Mouse (Mus musculus) midbrain, postnatal 0 days (tissue): ENCODE results near the gene Mfsd11. TPM values are rescaled to one million over a fixed set of nuclear protein-coding genes. Genes with fewer than 3 reads are reported as not detected.

Source experiments
- ATAC-seq: fragments of 200-750 bp; cut with Nextera tagmentation; 2 replicates; pipeline ENCODE4 v1.8.0; 2017; ENCODE audit warnings: moderate number of reproducible peaks, mild to moderate bottlenecking, moderate TSS enrichment, moderate library complexity; ENCODE audit not compliant: low FRiP score
- DNase-seq: peaks from one replicate; pipeline ENCODE4 v3.0.0-alpha.2; 2015; ENCODE audit warnings: low spot score
- H3K27ac ChIP-seq: fragments of 300-500 bp; sonication (generic); 2 replicates; pipeline ENCODE4 v1.5.1; 2014; ENCODE audit warnings: low read depth, mild to moderate bottlenecking, low read length, mixed read lengths
- H3K27me3 ChIP-seq: fragments of 300-500 bp; sonication (generic); 2 replicates; pipeline ENCODE4 v1.6.1; 2014; ENCODE audit warnings: low read length, control low read depth, mixed read lengths; ENCODE audit not compliant: insufficient read depth
- H3K36me3 ChIP-seq: fragments of 300-500 bp; sonication (generic); 2 replicates; pipeline ENCODE4 v1.6.1; 2014; ENCODE audit warnings: low read length, control low read depth, mixed read lengths; ENCODE audit not compliant: insufficient read depth
- H3K4me1 ChIP-seq: fragments of 300-500 bp; sonication (generic); 2 replicates; pipeline ENCODE4 v1.6.1; 2014; ENCODE audit warnings: mild to moderate bottlenecking, control low read depth, antibody characterized with exemption, low read length, mixed read lengths; ENCODE audit not compliant: insufficient read depth
- H3K4me2 ChIP-seq: fragments of 300-500 bp; sonication (generic); 2 replicates; pipeline ENCODE4 v1.6.1; 2014; ENCODE audit warnings: low read depth, mild to moderate bottlenecking, low read length, mixed read lengths; ENCODE audit not compliant: poor library complexity, severe bottlenecking
- H3K4me3 ChIP-seq: fragments of 300-500 bp; sonication (generic); 2 replicates; pipeline ENCODE4 v1.5.1; 2014; ENCODE audit warnings: low read depth, mild to moderate bottlenecking, low read length, moderate library complexity
- H3K9ac ChIP-seq: fragments of 300-500 bp; sonication (generic); replicated peaks from 2 replicates; pipeline ENCODE4 v1.6.1; 2014; ENCODE audit warnings: mild to moderate bottlenecking, low read length, moderate library complexity, mixed read lengths; ENCODE audit not compliant: poor library complexity, severe bottlenecking
- H3K9me3 ChIP-seq: fragments of 300-500 bp; sonication (generic); 2 replicates; pipeline ENCODE4 v1.6.1; 2016; ENCODE audit warnings: low read length, control low read depth
- CTCF ChIP-seq: IDR thresholded peaks from 2 replicates; pipeline ENCODE4 v1.5.1; 2016; ENCODE audit warnings: antibody characterized with exemption, mild to moderate bottlenecking
- WGBS: fragments of 180-500 bp; shearing (Covaris S2); extraction: QIAGEN DNeasy Blood & Tissue Kit; methylation state at CpG from one replicate; pipeline ENCODE4 v1.1.7; 2014; 5-methylcytosine and 5-hydroxymethylcytosine counted together
- polyA plus RNA-seq: library from polyadenylated mRNA; unstranded; fragments of >200 nt; fragmentation: Nextera tagmentation; extraction: Ambion mirVana; gene quantifications from 2 replicates; pipeline ENCODE4 v1.2.1, GENCODE M21; 2015
- total RNA-seq: library from RNA; depleted of rRNA; stranded (reverse); fragments of >200 nt; gene quantifications from 2 replicates; pipeline ENCODE4 v1.2.3, GENCODE M21; 2014

Mfsd11 gene
- total and polyA plus RNA-seq, 2 experiments from 2014 or later, result 36.0 to 64.1 TPM

DNA sequence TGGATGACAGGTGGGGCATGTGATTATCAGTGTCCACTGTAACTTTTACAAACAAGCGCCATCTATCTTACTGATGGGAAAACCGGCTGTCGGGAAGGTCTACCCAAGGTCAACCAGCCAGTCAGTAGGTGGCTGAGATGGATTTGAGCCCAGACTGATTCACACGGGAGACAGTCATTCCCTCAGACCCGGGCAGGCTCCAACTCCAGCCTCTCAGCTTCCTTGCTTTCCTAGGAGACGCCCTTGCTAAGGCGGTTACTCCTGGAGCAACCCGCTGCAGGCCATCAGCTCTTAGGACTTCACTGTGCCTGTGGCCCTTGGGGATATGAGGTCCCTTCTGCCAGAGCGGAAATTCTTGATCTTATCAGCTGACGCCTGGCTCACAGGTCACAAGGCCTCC, 12.2 kb downstream of the Mfsd11 start:
- no peaks in the 10 kb centered on the region for H3K4me1 ChIP-seq
- H3K9ac ChIP-seq, result no peak overlapping the region
- no peak overlapping the region for H3K4me2 ChIP-seq
- TF ChIP-seq CTCF, result no peak
- no peaks in the 10 kb centered on the region for H3K27me3 ChIP-seq
- 90% methylated on average over 10 of the region's 10 CpGs for WGBS
- no peak overlapping the region for H3K27ac ChIP-seq
- H3K9me3 ChIP-seq, result no peaks in the 10 kb centered on the region
- H3K4me3 ChIP-seq, result no peak overlapping the region
- ATAC-seq (no peak), DNase-seq (no peak)
- H3K36me3 ChIP-seq, result peaks cover 77% of the 10 kb centered on the region

DNA sequence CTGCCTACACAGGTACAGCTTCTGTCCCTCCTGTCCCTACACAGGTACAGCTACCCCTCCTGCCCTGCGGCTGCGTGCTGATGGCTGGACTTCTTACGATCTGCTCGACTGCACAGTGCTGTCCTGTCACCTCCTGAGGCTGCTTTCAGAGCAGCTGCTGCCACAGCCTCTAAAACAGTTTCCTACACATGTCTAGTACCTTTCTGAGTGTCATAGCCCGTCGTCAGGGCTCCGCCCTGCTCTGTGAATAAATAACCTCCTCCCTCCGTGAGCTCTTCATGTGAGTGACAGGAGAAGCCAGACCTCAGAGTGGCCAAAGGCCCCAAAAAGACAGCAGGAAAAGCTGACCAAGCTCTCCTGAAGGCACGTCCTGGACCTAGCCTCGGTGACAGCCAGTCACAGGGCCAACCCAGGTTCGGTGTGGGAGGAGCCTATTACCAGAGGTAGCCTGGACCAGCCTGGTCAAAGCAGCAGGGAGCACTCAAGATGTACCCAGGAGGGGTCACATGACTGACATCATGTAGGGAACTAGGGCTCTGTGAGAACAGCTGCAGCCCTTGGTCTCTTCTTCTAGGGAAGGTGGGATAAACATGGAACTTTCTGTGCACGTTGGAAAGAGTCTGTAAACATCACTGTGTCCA, 13.8 kb downstream of the Mfsd11 start:
- WGBS, result 76% methylated on average over 12 of the region's 12 CpGs
- Histone ChIP-seq H3K4me3 (no peak overlapping the region), H3K27ac (no peak overlapping the region), H3K27me3 (no peaks in the 10 kb centered on the region), H3K36me3 (peaks cover 65% of the 10 kb centered on the region), H3K4me2 (no peak overlapping the region), H3K4me1 (no peaks in the 10 kb centered on the region), H3K9me3 (no peaks in the 10 kb centered on the region), H3K9ac (no peak overlapping the region)
- ATAC-seq, result no peak
- TF ChIP-seq CTCF, result no peak
- DNase-seq, result no peak

GRCm38 (mm10) chr11:116868129-116868528, 15.9 kb downstream of the Mfsd11 start:
- no peaks in the 10 kb centered on the region for H3K4me1 ChIP-seq
- no peak overlapping the region for H3K27ac ChIP-seq
- no peak for DNase-seq
- no peak for ATAC-seq
- 72% methylated on average over 3 of the region's 3 CpGs for WGBS
- H3K27me3 ChIP-seq, result no peaks in the 10 kb centered on the region
- no peak for TF ChIP-seq CTCF
- H3K4me3 ChIP-seq, result no peak overlapping the region
- no peaks in the 10 kb centered on the region for H3K9me3 ChIP-seq
- peaks cover 57% of the 10 kb centered on the region for H3K36me3 ChIP-seq
- H3K9ac ChIP-seq, result no peak overlapping the region
- H3K4me2 ChIP-seq, result no peak overlapping the region

- Histone ChIP-seq H3K36me3 (peaks cover 59% of the 10 kb centered on the region), H3K27me3 (no peaks in the 10 kb centered on the region), H3K4me3 (no peak overlapping the region), H3K9me3 (no peaks in the 10 kb centered on the region), H3K9ac (no peak overlapping the region), H3K27ac (no peak overlapping the region; the same call in 1 of the 2 replicates), H3K4me2 (no peak overlapping the region), H3K4me1 (no peaks in the 10 kb centered on the region)
- DNase-seq (no peak), ATAC-seq (no peak)
- 82% methylated on average over 8 of the region's 8 CpGs for WGBS
- no peak for TF ChIP-seq CTCF
Observed at GRCm38 (mm10) chr11:116869223-116869622, 17.0 kb downstream of the Mfsd11 start.

- no peaks in the 10 kb centered on the region for H3K27me3 ChIP-seq
- WGBS, result 92% methylated on average over 4 of the region's 4 CpGs
- no peaks in the 10 kb centered on the region for H3K9me3 ChIP-seq
- H3K4me3 ChIP-seq, result no peak overlapping the region
- H3K36me3 ChIP-seq, result peaks cover 59% of the 10 kb centered on the region
- no peak for DNase-seq
- no peaks in the 10 kb centered on the region for H3K4me1 ChIP-seq
- TF ChIP-seq CTCF, result no peak
- no peak overlapping the region for H3K4me2 ChIP-seq
- no peak overlapping the region for H3K27ac ChIP-seq
- no peak overlapping the region for H3K9ac ChIP-seq
- ATAC-seq, result no peak
Observed at GRCm38 (mm10) chr11:116869641-116870040, 17.4 kb downstream of the Mfsd11 start.

DNA sequence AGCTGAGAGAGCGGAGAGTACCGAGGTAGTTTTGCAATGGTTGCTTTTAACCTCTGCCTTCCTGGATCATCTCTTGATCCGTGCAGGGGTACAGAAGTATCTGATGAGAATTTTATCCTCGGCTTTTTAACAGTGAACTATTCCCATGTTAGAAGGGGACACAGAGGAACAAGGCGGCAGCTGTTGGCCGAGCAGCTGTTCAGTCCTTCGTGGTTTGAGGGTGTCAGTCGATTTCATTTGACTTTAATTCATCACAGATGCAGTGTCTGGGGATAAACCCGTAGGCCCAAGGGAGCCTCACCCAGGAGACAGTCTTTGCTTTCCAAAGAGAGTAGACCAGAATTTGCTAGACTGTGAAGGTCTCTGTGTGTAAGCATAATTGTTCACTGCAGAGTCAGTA, 19.3 kb downstream of the Mfsd11 start:
- H3K36me3 ChIP-seq, result peaks cover 43% of the 10 kb centered on the region
- ATAC-seq, result no peak
- H3K9ac ChIP-seq, result no peak overlapping the region
- DNase-seq, result no peak
- H3K27ac ChIP-seq, result no peak overlapping the region
- no peaks in the 10 kb centered on the region for H3K9me3 ChIP-seq
- H3K4me1 ChIP-seq, result no peaks in the 10 kb centered on the region
- 88% methylated on average over 9 of the region's 9 CpGs for WGBS
- H3K4me2 ChIP-seq, result no peak overlapping the region
- no peak overlapping the region for H3K4me3 ChIP-seq
- no peaks in the 10 kb centered on the region for H3K27me3 ChIP-seq
- TF ChIP-seq CTCF, result no peak
